Comparison of ENCODE assay signal across 12 mouse cellular contexts in genomic region chr12:99332144-99332807, GRCm38 (mm10).
DNase-seq lines count a peak whose midpoint lies in the region; ATAC-seq and TF ChIP-seq lines count a peak whose summit lies in the region.
"Had no signal": no experiment of that assay in that cellular context is flagged by ENCODE, and none has a peak within 500 bp of the region (broad histone marks: within the 10 kb centered on the region; RNA-seq: fewer than 3 reads in every experiment).

No protein-coding gene starts in this region.

- peak overlapping the region; percentile 77 for H3K27ac ChIP-seq in hindbrain, embryonic 10.5 days
- no peak overlapping the region for H3K27ac ChIP-seq in hindbrain, embryonic 16.5 days (ENCODE audit: low read depth, low read length)
- H3K27ac ChIP-seq in limb, embryonic 12.5 days = 0 out of 2 replicates have a peak overlapping the region, but pooled peaks have one; percentile 5
- peak overlapping the region; percentile 30; the same call in 1 of the 2 replicates for H3K27ac ChIP-seq in stomach, postnatal 0 days (replicated peaks)
- H3K27ac ChIP-seq in kidney, embryonic 14.5 days (ENCODE audit: low read depth, low read length) = no peak overlapping the region
- H3K27ac ChIP-seq: limb, embryonic 13.5 days had no signal

- no peak for TF ChIP-seq EP300 in stomach, postnatal 0 days (optimal IDR thresholded peaks at IDR 0.05)

- no peak overlapping the region for H3K4me2 ChIP-seq in hindbrain, embryonic 16.5 days (ENCODE audit: low read length)
- no peak overlapping the region for H3K4me2 ChIP-seq in limb, embryonic 12.5 days
- H3K4me2 ChIP-seq in stomach, postnatal 0 days (replicated peaks; ENCODE audit: low read depth) = no peak overlapping the region
- no peak overlapping the region for H3K4me2 ChIP-seq in kidney, embryonic 14.5 days (replicated peaks; ENCODE audit: low read depth, low read length)
- H3K4me2 ChIP-seq: limb, embryonic 13.5 days had no signal

- H3K9ac ChIP-seq in hindbrain, embryonic 16.5 days (ENCODE audit: low read depth, low read length) = no peak overlapping the region
- no peak overlapping the region for H3K9ac ChIP-seq in limb, embryonic 12.5 days (replicated peaks)
- no peak overlapping the region for H3K9ac ChIP-seq in stomach, postnatal 0 days (ENCODE audit: low read length)
- H3K9ac ChIP-seq in kidney, embryonic 14.5 days (ENCODE audit: low read depth, low read length) = no peak overlapping the region
- H3K9ac ChIP-seq: limb, embryonic 13.5 days had no signal

- no peaks in the 10 kb centered on the region for H3K9me3 ChIP-seq in hindbrain, embryonic 10.5 days
- H3K9me3 ChIP-seq in hindbrain, embryonic 16.5 days (ENCODE audit: control insufficient read depth, low read length) = no peaks in the 10 kb centered on the region
- H3K9me3 ChIP-seq in limb, embryonic 12.5 days = no peaks in the 10 kb centered on the region
- H3K9me3 ChIP-seq in stomach, postnatal 0 days (ENCODE audit: control insufficient read depth, low read length) = no peaks in the 10 kb centered on the region
- H3K9me3 ChIP-seq in kidney, embryonic 14.5 days (ENCODE audit: control insufficient read depth, low read length) = no peaks in the 10 kb centered on the region
- H3K9me3 ChIP-seq: limb, embryonic 13.5 days had no signal

- WGBS in hindbrain, embryonic 10.5 days = 67% methylated on average over 16 of the region's 16 CpGs
- WGBS in hindbrain, embryonic 16.5 days = 68% methylated on average over 16 of the region's 16 CpGs
- WGBS in limb, embryonic 12.5 days = 75% methylated on average over 16 of the region's 16 CpGs
- WGBS in stomach, postnatal 0 days = 68% methylated on average over 16 of the region's 16 CpGs
- WGBS in kidney, embryonic 14.5 days = 65% methylated on average over 16 of the region's 16 CpGs

- H3K4me3 ChIP-seq in hindbrain, embryonic 10.5 days = no peak overlapping the region
- H3K4me3 ChIP-seq in hindbrain, embryonic 16.5 days (ENCODE audit: low read length) = no peak overlapping the region
- no peak overlapping the region for H3K4me3 ChIP-seq in limb, embryonic 12.5 days (replicated peaks)
- no peak overlapping the region for H3K4me3 ChIP-seq in stomach, postnatal 0 days (ENCODE audit: low read depth, low read length)
- no peak overlapping the region for H3K4me3 ChIP-seq in kidney, embryonic 14.5 days (ENCODE audit: low read length)
- H3K4me3 ChIP-seq: limb, embryonic 13.5 days had no signal

- no peak for TF ChIP-seq CTCF in stomach, postnatal 0 days (IDR thresholded peaks at IDR 0.05; ENCODE audit: low read depth)

- peak; percentile 59 for DNase-seq in cerebellum, adult 9-10 months
- no peak for DNase-seq in cerebellum, postnatal 4 days (ENCODE audit: low spot score in 2 of 2)
- DNase-seq in hindbrain, embryonic 10.5 days (ENCODE audit: low spot score) = no peak
- no peak for DNase-seq in stomach, postnatal 0 days (ENCODE audit: low spot score)
- no peak for DNase-seq in right cerebral cortex, postnatal 36 days (ENCODE audit: low spot score in 2 of 2)
- DNase-seq: gastrocnemius, postnatal 25 days; midbrain, embryonic 14.5 days had no signal

- H3K36me3 ChIP-seq in hindbrain, embryonic 10.5 days = peaks cover 11% of the 10 kb centered on the region; the same call in 1 of the 2 replicates
- no peaks in the 10 kb centered on the region for H3K36me3 ChIP-seq in hindbrain, embryonic 16.5 days (ENCODE audit: control insufficient read depth, insufficient read depth, low read length)
- H3K36me3 ChIP-seq in limb, embryonic 12.5 days = peaks cover 4% of the 10 kb centered on the region; the same call in 1 of the 2 replicates
- H3K36me3 ChIP-seq in stomach, postnatal 0 days (ENCODE audit: control insufficient read depth, insufficient read depth, low read length) = peaks cover 2% of the 10 kb centered on the region; the same call in 1 of the 2 replicates
- no peaks in the 10 kb centered on the region for H3K36me3 ChIP-seq in kidney, embryonic 14.5 days (ENCODE audit: control insufficient read depth, insufficient read depth, low read length)

- ATAC-seq in hindbrain, embryonic 16.5 days = no peak
- no peak for ATAC-seq in limb, embryonic 12.5 days (ENCODE audit: insufficient number of reproducible peaks, insufficient read depth, low FRiP score, low TSS enrichment, low read depth)
- ATAC-seq in stomach, postnatal 0 days (ENCODE audit: low FRiP score, low TSS enrichment) = no peak
- no peak for ATAC-seq in kidney, embryonic 14.5 days (ENCODE audit: low FRiP score, low TSS enrichment)
- ATAC-seq: inflammation-experienced regulatory T-cells, adult 6 months had no signal

- peaks cover 79% of the 10 kb centered on the region for H3K4me1 ChIP-seq in hindbrain, embryonic 10.5 days (replicated peaks)
- peaks cover 55% of the 10 kb centered on the region for H3K4me1 ChIP-seq in hindbrain, embryonic 16.5 days (ENCODE audit: control insufficient read depth, insufficient read depth, low read depth, low read length)
- H3K4me1 ChIP-seq in limb, embryonic 12.5 days (replicated peaks) = peaks cover 78% of the 10 kb centered on the region
- peaks cover 10% of the 10 kb centered on the region for H3K4me1 ChIP-seq in stomach, postnatal 0 days (replicated peaks; ENCODE audit: control insufficient read depth, insufficient read depth)
- H3K4me1 ChIP-seq in kidney, embryonic 14.5 days (ENCODE audit: control insufficient read depth, insufficient read depth, low read length) = peaks cover 46% of the 10 kb centered on the region

- no peaks in the 10 kb centered on the region for H3K27me3 ChIP-seq in hindbrain, embryonic 10.5 days (ENCODE audit: insufficient read depth, poor library complexity, severe bottlenecking)
- H3K27me3 ChIP-seq in hindbrain, embryonic 16.5 days (replicated peaks; ENCODE audit: control insufficient read depth, insufficient read depth, low read length) = no peaks in the 10 kb centered on the region
- no peaks in the 10 kb centered on the region for H3K27me3 ChIP-seq in limb, embryonic 12.5 days
- H3K27me3 ChIP-seq in stomach, postnatal 0 days (ENCODE audit: control insufficient read depth, insufficient read depth, low read length) = no peaks in the 10 kb centered on the region
- no peaks in the 10 kb centered on the region for H3K27me3 ChIP-seq in kidney, embryonic 14.5 days (ENCODE audit: control insufficient read depth, insufficient read depth, low read length)
- H3K27me3 ChIP-seq: limb, embryonic 13.5 days had no signal

Comparison
In these comparisons a context has a peak if more than half of its experiments do, and no peak if none do; other contexts are left out.
1. H3K27ac ChIP-seq: peak in hindbrain, embryonic 10.5 days (single experiment), limb, embryonic 12.5 days (single experiment) and stomach, postnatal 0 days (single experiment); none in hindbrain, embryonic 16.5 days (single experiment) and kidney, embryonic 14.5 days (single experiment).